Mouse (Mus musculus) layer of hippocampus, adult 9-10 months (tissue): Measurements from ENCODE around the gene Cmtm4.

Experiments
- DNase-seq: peaks from one replicate; pipeline ENCODE4 v3.0.0; 2022; ENCODE audit warnings: low spot score

Gene Cmtm4

DNA sequence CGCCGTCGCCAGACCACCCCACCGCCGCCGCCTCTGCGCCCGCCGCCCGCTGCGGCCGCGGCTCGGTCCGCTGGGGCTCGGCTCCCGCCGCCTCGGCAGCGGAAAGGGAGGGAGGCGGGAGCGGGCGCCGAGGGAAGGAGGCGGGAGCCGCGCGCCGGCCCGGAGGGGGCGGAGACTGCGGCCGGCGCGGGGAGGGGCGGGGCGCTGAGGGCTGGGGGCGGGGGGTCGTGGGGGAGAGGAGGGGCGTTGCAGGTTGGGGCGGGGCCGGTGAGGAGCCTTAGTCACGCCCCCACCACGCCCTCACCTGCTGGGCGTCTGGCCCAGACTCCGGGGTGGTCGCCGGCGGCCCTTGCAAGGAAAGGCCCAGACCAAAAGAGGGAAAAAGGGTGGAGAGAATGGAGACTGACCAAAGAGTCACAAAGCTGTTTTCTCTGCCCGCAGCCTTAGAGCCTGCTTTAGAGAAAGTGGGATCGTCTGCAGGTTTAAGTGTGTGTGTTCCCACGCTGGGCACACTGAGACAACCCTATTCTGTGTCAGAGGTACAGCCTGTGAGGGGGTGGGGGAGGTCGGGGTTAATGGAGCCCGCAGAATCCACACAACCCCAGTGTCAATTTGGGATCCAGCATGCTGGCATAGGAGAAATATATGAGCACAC is at the start of gene Cmtm4:
Gene Cmtm4 (minus strand): TSS at position 105 of the 655 bp plus-strand sequence.
- no peak for DNase-seq

DNA sequence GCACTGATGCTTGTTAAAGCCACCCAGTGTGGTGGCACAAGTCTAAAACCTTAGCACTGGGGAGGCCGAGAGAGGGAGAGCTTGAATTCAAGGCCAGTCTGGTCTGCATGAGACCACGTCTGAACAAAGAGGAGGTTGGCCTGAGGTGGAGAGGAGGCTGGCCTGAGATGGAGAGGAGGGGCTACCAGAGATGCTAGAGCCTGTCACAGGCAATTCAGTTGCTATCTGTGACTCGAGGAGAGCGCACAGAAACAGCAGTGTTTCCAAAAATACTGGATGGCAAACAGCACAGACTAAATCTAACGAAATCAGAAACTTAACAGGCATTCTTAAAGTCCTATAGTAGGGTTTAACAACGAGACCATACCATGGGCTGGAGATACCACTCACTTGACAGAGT is 49.6 kb upstream of the Cmtm4 start:
- DNase-seq: no peak

DNA sequence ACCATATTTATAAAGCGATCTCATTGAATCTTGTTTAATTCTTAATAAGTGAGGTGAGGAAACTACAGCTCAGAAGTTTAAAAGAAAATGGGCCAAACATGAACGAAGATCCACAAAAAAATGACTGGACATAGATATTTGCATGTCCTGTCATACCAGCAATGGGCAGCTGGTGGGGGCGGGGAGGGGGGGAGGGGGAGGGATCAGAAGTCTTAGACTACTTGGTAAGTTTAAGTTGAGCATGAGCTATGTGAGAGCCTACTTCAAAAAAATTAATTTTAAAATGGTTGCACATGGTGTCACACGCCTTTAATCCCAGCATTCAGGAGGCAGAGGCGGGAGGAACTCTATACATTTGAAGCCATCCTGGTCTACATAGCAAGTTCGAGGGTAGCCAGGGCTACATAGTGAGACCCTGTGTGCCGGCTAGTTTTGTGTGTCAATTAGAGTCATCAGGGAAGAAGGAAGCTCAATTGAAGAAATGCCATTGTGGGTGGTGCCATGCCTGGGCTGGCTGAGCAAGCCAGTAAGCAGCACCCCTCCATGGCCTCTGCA is 47.6 kb upstream of the Cmtm4 start:
- DNase-seq: no peak

DNA sequence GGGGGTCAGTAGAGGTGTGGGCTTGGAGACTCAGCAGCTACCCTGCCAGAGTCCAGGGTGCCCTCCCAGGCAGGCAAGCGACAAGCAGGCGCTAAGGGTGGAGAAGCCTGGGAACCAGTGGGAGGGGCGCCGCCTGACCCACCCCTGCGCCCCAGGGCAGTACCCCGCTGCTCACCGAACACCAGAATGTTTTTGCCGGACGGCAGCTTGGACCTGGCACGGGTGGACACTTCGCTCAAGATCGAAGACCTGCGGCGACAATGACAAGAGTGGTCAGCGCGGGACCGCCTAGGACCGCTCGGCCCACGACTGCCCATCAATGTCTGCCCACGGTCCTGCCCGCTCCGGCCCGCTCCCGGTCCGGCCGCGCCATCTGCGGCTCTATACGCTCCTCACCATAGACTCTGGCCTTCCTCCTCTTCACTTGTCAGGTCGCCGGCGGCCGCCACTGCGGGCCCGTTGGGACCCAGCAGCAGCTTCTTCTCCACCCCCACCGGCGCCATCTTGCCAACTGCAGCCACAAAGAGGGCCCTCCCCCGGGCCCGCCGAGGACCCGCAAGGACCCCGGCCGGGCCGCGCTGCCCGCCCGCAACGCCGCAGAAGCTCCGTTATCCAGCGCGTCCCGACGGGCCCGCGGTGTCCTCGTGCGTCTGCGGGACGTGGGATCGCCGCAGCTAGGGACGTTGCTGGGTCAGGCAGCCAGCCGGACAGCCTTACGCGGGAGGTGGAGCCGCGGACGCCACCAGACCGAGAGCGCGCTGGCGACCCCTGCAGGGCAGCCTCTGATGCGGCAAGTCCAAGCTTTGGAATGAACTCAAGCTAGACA is 46.9 kb upstream of the Cmtm4 start, which contains the start of gene Dync1li2:
Gene Dync1li2 (minus strand): TSS at position 749 of the 826 bp plus-strand sequence.
- DNase-seq: peak; percentile 90

DNA sequence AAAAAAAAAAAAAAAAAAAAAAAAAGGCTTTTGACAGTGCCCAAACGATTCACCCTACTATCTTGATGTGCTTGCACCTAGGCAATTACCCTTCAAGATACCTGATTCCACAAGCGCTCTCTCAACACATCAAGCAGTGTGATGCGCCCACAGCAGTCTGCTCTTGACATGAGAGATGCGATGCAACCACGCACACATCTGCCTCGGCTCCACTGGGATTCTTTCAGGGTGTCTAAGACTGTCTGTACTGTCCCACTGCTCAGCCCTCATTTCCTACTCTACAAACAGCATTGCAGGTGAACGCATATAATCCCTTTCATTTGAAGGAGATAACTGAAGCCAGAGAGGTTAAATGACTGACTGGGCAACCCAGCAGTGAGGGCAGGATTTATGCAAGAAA is 46.0 kb upstream of the Cmtm4 start:
- no peak for DNase-seq

DNA sequence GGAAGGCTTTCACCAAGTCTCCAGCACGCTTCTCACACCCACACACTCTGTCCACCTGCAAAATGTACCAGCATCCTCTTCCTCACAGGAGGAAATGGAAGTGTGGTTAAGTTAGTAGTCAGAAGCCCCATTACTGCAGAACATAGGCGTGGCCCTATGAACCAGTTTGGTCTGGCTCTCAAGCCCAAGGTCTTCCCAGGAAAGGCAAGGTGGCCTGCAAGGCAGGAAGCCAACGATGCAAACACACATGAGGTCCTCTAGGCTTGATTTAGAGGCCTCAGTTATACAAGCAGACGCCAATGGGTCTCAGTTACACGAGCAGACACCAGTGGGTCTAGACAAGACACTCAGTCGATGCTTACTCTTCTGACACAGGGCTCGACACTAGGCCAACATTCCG is 43.9 kb upstream of the Cmtm4 start:
- no peak for DNase-seq

DNA sequence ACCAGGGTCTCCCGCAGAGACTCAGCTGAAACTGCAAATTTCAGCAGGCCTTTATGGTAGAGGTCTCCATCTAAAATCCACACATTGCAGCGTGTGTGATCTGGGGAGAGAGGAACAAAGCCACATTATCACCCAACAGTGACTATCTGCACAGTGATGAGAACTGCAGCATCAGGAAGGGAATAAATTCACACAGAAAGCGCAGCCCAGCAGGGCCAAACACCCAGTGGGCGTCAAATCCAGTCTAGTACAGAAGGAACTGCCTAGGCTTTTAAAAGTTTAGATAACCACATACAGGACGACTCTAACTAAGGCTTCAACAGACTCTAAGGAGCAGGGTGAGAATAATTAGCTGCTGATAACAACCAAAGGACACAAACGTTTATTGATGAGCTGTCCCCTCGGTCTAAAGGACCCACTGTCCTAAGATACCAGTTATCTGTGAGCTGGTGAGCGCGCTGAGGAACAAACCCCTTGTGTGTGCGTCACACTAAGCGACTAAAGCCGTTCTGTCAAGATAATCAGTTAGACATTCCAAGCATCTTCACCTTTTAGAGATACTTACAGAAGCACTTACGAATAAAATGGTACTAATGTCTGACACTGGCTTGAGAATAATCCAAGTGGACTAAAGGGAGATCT is 42.0 kb upstream of the Cmtm4 start:
- no peak for DNase-seq

DNA sequence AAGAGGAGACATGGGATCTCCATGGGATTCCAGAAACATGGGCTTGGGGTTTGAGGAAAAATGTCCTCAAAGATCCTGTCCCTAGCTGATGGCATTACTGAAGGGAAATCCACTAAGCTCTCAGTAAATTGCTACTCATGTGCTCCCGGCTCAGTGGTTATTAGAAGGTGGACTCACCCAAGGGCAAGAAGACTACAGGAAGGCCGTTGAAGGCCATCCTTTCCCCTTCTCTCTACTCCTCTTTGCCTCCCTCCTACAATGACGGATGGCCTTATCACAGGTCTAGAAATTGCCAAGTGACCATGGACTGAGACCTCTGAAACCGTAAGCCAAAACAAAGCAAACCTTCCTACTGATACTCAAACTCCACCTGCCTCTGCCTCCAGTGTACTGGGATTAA is 41.0 kb upstream of the Cmtm4 start:
- DNase-seq: no peak

DNA sequence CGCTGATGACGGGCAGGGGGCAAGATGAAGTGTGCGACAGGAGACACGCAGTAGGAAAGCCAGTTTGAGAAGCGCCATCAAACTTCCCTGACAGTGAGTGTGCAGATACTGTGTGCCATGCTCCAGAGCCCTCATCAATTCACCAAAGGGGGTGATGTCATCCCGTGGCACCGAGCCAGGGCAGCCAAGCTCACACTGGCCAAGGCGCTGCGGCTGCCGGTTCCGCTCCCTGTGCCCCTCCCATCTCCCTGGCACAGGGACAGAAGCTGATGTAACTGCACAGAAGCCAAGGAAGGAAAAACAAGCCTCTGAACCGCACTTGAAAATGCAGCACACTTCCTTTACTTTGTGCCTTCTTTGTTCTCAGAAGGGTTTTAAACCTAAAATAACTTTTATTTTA is 40.4 kb upstream of the Cmtm4 start:
- peak; percentile 97 for DNase-seq

DNA sequence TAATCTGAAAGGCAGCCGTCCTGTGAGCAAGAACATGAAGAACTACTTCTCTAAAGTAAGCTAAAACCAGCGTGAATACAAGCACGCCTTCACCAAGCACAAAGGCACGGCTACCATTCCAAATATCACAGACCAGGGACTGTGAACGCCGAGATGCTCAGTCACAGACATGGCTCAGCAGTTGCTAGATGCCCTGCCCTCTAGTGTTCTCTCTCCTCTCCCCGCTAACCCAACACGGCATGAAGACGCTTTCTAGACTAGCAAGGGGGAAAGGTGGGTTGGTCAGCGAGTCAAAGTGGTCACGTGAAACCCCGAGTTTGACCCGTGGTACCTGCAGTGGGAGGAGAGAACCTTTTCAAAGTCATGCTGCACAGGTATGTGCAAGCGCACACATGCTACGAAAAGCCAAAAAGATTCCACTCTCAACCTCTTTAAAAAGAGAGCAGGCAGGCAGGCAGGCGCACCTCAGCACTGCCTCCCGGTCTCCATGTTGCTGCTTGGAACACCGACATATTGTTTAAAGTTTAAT is 39.3 kb upstream of the Cmtm4 start:
- no peak for DNase-seq

DNA sequence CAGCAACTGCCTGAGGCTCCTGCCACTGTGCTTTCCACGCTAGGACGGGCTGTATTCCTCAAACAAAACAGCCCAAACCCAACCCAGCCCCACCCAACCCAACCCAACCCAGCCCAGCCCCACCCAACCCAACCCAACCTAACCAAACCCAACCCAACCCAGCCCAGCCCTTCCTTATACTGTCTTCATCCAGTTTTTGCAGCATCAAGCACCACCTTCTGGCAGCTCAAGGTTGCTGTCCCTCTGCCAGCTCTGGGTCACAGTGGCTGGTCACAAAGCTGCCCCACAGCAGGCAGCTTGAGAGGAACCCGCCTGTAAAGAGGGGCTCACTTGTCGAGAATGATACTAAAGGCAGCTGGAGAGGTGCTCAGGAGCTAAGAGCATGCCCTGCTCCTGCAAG is 38.7 kb upstream of the Cmtm4 start:
- DNase-seq: no peak

DNA sequence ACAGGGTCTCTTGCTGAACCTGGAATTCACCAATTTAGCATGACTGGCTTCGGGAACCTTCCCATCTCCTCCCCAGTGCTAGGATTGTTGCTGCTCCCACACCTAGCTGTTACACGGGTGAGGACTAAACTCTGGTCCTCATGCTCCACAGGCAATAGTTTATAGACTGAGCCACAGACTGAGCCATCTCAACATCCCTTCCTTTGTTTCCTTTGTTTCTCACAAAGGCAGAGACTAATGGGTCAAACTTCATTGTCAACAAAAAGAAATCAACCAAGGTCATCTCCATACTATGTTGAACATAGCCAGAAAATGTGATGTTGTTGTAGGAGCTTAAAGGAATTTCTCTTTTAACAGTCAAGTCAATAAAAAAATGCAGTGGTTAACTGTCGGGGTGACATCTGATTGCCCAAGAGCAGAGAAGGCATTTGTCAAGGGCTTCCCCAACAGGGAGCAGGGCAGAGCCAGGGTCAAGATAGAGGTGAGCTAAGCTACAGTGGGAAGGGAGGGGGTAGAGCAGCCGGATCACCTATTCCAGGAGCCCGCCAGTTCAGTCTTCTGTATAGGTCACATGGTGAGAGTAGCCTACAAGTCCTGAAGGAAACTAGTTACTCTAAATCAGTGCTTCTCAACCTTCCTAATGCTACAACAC is 37.7 kb upstream of the Cmtm4 start:
- DNase-seq: no peak

DNA sequence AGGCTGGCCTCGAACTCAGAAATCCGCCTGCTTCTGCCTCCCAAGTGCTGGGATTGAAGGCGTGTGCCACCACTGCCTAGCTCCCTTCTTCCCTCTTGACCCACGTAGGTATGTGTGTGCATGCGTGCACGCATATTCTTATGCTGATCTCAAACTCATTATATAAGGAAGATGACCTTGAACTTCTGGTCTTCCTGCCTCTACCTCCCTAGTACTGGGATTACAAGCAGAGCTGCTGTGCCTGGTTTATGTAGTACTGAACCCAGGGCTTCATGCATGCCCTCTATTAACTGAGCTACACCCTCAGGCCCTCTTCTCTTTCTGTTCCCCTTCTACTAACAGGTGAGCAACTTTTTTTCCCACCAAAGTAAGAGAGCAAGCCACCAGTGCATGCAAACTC is 37.0 kb upstream of the Cmtm4 start:
- no peak for DNase-seq

DNA sequence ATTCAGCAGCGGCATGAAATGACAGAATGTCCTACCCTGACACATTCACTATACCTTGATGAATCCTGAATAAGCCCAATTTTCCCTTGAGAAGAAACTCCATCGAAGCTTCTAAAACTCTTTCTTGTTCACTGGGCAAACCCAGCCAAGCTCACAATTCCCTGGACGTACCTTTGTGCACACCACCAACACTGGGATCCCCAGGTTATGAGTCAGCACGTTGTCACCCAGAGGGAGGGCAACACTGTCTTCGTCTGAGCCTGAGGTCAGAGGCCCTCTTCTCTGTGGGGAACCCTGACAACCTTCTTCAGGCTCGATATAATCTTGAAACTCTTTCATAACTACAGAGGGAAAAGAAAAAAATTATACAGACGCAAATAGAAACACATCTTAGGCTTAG is 34.6 kb upstream of the Cmtm4 start:
- DNase-seq: no peak

DNA sequence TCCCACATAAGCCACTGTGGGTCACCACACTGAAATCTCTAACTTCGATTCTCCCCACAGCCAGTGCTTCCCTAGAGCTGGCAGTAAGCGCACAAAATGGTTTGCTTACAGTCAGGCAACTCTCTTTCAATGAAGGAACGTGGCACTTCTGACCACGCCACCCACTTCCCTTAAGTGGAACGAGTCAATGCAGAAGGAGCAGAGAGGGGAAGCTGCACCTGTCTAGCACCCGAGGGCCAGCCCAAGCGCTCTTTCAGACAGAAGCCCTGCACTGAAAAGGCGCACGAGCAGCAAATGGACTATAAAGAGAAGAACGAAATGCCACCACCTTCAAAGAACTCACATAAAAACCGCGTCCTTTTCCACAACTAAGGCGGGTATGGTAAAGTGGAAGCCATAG is 32.1 kb upstream of the Cmtm4 start:
- DNase-seq: no peak

DNA sequence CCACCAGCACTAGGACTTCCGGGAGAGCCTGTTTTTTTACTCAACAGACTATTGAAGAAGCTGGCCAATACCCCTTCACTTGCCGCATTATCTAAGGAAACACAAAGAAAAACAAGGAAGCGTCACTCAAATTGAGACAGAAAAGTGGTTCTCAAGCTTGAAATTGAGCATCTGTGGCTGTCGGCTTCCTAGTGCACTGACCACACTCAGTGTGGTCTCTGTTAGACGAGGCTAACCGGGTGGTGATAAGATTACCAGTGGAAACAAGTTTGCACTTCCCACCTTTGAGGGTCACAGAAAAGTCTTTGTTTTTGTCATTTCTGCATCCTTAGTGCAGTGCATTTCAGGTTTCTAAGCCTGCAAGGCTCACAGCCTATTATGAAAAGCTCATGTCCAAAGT is 26.7 kb upstream of the Cmtm4 start:
- DNase-seq: no peak

DNA sequence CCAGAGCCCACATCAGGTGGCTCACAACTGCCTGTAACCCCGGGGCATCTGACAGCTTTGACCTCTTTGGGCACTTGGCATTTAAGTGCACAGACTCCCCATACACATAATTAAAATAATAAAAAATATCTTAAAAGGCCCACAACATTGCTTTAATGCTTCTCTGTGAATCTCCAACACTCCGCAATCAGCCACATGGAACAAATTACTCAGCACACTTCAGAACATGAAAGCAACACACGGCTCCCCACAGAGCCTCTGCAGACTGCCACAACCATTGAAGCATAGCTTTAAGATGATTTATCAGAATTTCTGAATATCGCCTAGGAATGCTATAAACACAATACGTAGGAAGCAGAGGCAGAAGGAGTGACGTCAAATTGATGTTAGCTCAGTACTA is 20.4 kb upstream of the Cmtm4 start:
- no peak for DNase-seq

DNA sequence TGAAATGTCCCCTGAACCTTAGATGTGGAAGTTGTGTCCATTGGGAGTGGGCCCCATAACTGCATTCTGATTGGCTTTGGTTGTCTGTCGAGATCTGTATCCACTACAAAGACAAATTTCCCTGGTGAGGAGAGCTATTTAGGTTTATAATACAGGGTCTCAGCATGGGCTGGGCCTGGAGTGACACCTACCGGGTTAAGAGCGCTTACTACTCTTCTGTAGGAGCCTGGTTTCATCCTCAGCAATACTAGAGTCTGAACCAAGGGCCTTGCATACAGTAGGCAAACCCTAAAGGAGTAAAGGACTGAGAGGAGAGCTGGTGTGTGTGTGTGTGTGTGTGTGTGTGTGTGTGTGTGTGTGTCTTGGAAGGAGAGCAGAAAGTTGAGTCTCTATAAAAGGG is 18.6 kb upstream of the Cmtm4 start:
- no peak for DNase-seq

DNA sequence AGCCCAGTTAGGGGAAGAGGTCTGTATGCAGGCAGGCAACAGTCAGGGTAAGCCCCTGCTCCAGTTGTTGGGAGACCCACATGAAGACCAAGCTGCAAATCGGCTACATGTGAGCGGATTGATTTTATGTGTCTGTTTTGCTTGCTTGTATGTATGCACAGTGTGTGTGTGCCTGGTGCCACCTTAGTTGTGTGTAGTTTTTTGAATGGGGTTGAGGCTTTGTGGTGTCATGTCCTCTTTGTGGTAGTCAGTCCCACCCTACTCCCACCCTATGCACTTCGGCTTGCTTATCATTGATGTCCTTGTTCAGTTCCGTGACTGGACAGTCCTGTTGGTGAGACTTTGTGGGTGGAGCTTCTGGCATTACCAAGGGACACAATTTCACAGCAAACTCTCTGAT is 18.2 kb upstream of the Cmtm4 start:
- DNase-seq: no peak

DNA sequence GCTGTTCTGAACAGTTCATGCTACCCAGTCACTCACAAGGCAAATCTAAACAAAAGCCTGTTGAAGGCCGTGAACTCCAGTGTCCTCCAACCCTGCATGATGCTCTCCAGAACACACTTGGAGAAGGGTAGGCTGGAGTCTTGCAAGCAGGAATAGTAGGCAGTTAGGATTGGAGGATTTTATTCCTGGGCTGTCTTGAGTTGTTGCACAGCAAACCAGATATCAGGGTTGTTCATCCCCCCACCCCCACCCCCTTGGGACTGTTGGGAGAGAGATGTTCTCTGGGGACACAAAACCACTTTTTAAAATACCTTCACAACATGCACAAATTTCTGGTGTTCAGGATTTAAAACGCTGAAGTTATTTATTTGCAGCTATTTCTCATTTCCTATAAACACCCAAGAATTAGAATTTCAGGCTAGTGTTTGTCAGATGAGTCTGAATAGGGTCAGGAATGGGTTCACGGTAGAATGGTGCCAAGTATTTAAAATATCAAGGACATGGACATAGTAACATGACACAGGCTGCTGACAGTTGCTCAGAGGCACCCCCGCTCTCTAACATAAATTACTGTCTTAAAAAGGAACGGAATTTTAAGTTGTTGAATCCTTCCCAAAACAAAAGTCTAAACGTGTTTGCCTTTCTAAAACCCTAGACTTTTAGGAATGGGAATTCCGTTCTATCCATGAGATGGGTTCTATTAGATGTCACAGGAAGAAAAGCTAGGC is 17.4 kb upstream of the Cmtm4 start:
- no peak for DNase-seq

DNA sequence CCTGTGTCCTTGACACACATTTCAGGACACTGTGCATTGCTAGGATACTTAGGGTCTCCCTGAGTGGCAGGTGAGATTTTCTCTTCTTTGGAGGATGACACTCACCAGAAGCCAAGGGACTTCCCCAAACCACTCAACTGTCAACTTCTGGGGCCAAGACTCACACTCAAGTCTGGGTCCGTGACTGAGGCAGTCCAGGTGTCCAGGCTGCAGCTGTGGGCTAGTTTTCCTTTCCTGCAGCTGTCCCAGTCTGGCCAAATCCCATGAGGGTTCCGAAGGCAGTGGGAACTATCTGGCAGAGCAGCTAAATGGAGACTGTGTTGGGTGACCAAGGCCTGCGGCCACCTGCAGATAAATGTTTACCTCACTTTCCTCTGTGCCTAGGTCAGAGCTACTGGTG is 16.4 kb upstream of the Cmtm4 start:
- DNase-seq: no peak
